Comparison of ENCODE assay signal across 29 mouse cellular contexts in the genomic region with DNA sequence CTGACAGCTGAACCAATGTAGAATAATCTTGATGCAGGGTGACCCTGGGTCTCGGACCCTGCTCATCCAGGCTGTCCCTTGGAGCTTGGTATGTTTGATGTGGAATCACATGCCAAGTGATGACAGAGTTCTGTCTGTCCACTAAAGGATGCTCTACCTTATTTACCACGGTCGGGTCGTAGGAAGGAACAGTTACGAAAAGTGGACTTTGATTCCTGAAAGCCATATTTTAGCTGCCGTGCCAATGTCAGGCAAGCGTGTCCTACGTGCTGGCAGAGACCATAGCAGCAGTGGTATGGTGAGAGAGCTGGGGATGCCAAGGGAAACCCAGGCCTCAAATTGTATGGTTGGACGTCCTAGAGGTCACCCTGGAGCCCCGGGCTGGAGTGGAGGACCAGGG. TPM values are rescaled to one million over a fixed set of nuclear protein-coding genes. Genes with fewer than 3 reads are reported as not detected.
"Had no signal": no experiment of that assay in that cellular context is flagged by ENCODE, and none has a peak within 500 bp of the region (broad histone marks: within the 10 kb centered on the region; RNA-seq: fewer than 3 reads in every experiment).

No protein-coding gene starts in this region.

- DNase-seq: gastrocnemius, adult 2 months; gastrocnemius, postnatal 10 days; gastrocnemius, postnatal 25 days; heart, adult 18-20 months; heart, postnatal 10 days; heart, postnatal 4 days; kidney, adult 18-20 months; kidney, adult 8-10 months; kidney, postnatal 10 days; kidney, postnatal 25 days; kidney, postnatal 4 days had no signal

- H3K27me3 ChIP-seq: heart, embryonic 12.5 days; intestine, embryonic 15.5 days; limb, embryonic 12.5 days had no signal

- H3K9ac ChIP-seq: heart, embryonic 12.5 days; hindbrain, embryonic 14.5 days; intestine, embryonic 15.5 days; limb, embryonic 12.5 days; liver, embryonic 14.5 days had no signal

- ATAC-seq: hindbrain, embryonic 16.5 days; inflammation-experienced regulatory T-cells, adult 6 months; intestine, embryonic 15.5 days; intestine, postnatal 0 days had no signal

- H3K4me3 ChIP-seq: gastrocnemius, adult 2 months; heart, embryonic 10.5 days; heart, embryonic 12.5 days; hindbrain, embryonic 10.5 days; intestine, embryonic 15.5 days; layer of hippocampus, adult 2 months; left cerebral cortex, adult 2 months; limb, embryonic 10.5 days; limb, embryonic 12.5 days had no signal

- H3K4me2 ChIP-seq: heart, embryonic 12.5 days; hindbrain, embryonic 14.5 days; intestine, embryonic 15.5 days; limb, embryonic 12.5 days; liver, embryonic 11.5 days had no signal

- H3K9me3 ChIP-seq: heart, embryonic 10.5 days; heart, embryonic 12.5 days; hindbrain, embryonic 10.5 days; intestine, embryonic 15.5 days; limb, embryonic 10.5 days; limb, embryonic 12.5 days had no signal

- H3K27ac ChIP-seq: gastrocnemius, adult 2 months; heart, embryonic 10.5 days; hindbrain, embryonic 14.5 days; intestine, embryonic 15.5 days; liver, embryonic 14.5 days had no signal

RNA-seq across cellular contexts. Expression of a gene that starts 25.3 kb away (rescaled TPM):
- polyA plus RNA-seq: liver, embryonic 11.5 days had no signal

RNA-seq across cellular contexts. Expression of a gene that starts 35.7 kb away (rescaled TPM):
- polyA plus RNA-seq: heart, embryonic 10.5 days; heart, embryonic 12.5 days; heart, embryonic 14.5 days; heart, embryonic 16.5 days; hindbrain, embryonic 10.5 days; hindbrain, embryonic 14.5 days; hindbrain, embryonic 16.5 days; inflammation-experienced regulatory T-cells, adult 6 months; kidney, embryonic 14.5 days; kidney, embryonic 16.5 days; limb, embryonic 10.5 days; limb, embryonic 12.5 days; liver, embryonic 11.5 days had no signal
